Mouse (Mus musculus) c-Kit-negative CD71-positive TER-119-positive erythroid progenitor cells, embryonic 14.5 days (primary cell): ENCODE results near the gene Ppp1r18.

Experiments used
- DNase-seq: peaks from one replicate; pipeline ENCODE4 v3.0.0-alpha.2; 2013; ENCODE audit warnings: low read depth, low spot score

Gene Ppp1r18

DNA sequence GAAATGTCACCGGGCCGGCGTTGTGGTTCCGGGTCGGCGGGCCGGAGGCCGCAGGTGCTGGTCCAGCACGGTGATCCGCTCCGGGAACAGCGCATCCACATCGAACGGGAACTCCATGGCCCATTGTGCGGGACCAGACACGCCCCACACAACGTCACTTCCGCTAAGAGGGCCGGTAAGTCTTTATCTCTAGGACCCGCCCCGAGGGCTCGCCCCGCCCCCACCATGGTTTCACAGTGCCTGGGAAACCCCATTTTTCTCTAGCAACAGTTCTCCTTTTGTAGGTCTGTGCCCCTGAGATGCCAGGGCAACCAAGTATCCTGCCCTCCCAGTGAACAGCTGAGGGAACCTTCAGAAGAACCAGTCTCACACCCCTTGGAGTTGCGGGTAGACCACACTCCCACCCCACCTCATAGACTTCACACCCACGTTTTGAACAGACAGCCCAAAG lies 44.6 kb downstream of the Ppp1r18 start, which contains the start of gene Atat1:
TSS of gene Atat1 (minus strand) at position 157 of the 451 bp plus-strand sequence.
- peak; percentile 91 for DNase-seq

DNA sequence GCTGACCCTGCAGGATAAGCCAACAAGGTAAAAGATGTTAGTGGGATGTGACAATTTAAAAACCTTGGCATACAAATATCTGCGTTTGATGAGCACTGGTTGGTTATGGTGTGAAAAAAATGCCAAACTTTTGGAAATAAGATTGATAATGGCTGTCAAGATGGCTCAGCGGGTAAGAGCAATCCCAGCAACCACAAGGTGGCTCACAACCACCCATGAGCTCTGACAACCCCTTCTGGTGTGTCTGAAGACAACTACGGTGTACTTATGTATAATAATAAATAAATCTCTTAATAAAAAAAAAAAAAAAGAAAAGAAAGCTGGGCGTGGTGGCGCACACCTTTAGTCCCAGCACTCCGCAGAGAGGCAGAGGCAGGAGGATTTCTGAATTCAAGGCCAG lies 49.6 kb downstream of the Ppp1r18 start:
- DNase-seq = no peak

DNA sequence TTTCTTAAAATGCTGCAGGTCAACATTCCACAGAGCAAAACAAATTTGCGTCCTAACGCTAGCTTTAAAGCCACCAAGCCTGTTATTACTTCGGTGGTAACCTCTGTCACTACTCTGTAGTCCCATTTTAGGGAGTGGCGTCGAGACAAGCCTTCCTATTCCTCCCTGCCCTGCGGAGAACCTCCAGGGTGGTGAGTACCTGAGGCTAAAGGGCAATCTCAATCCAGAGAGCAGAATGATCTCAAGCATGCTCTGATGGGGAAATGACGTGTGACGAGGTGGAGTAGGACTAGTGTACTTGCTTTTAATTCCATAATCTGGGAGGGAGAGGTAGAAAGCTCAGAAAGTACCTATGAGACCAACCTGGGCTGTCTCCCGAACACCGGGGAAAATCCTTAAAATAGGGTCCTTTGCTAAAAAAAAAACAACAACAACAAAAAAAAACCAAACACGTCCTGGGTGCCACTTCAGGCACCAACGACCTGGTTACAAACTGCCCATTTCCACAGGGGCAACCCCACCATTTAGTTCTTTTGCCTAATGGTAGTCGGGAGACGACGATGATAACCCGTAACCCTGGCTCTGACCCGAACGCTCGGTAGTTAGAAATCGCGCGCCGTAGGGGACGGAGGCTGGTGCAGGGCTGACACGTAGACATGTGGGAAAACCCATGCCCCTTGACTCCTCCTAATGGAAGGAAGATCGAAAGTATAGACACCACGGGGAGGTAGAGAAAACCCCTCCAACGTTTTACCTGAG lies 50.3 kb downstream of the Ppp1r18 start:
- DNase-seq = no peak

DNA sequence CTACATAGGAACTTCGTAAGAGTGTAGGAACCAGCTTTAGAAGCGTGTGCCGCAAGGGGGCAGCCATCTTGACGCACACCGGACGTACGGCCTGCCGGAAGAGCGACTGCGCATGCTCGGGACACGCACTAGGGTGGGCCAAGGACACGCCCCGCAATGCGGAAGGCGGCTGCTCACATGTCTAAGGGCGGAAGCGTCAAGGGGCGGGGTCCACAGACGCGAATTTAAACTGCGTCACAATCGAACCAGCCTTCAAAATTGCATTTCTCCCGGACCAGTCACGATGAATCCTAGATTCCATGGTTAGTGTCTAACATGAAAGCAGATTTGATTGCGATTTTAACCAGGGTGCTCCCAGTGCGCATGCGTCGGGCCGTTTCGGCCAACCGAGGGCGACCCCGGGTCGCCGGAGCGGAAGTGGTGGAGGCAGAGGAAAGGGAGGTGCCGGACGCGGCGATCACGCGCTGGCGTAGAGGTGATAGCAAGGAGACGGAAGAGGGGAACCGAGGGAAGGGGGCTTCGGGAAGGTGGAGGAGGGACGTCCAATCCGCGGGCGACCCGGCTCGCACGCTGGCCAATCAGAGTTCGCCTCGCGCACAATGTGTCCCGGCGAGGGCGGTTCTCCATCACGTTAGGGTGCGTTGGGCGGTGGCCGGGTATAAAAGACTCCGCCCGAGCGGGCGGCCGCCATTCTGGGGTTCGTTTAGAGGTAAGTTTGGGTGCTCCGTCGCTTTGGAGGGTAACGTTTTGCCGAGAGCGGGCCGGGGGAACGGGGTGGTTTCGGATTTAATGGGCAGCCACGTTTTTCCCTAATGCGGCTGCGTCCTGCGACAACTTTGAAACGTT lies 51.1 kb downstream of the Ppp1r18 start, which contains the start of the genes Mrps18b and Ppp1r10:
TSS of gene Mrps18b (minus strand) at position 93 of the 846 bp plus-strand sequence.
TSS of gene Ppp1r10 (plus strand) at position 138 of the 846 bp plus-strand sequence.
- peak; percentile 96 for DNase-seq

DNA sequence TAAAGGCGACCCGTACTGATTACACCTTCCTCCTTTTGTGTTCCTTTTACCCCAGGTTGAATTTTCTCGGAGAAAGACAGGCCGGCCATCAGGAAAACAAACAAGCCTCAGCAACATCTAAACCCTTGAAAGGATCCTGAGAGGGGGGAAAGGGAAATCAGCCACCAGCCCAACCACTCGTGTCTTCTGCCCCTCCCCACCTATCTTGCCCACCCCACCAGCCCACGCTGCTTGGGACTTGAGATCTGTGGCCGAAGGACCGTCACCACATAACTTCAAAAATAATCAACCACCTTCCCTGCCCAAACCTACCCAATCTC lies 51.7 kb downstream of the Ppp1r18 start:
- no peak for DNase-seq

DNA sequence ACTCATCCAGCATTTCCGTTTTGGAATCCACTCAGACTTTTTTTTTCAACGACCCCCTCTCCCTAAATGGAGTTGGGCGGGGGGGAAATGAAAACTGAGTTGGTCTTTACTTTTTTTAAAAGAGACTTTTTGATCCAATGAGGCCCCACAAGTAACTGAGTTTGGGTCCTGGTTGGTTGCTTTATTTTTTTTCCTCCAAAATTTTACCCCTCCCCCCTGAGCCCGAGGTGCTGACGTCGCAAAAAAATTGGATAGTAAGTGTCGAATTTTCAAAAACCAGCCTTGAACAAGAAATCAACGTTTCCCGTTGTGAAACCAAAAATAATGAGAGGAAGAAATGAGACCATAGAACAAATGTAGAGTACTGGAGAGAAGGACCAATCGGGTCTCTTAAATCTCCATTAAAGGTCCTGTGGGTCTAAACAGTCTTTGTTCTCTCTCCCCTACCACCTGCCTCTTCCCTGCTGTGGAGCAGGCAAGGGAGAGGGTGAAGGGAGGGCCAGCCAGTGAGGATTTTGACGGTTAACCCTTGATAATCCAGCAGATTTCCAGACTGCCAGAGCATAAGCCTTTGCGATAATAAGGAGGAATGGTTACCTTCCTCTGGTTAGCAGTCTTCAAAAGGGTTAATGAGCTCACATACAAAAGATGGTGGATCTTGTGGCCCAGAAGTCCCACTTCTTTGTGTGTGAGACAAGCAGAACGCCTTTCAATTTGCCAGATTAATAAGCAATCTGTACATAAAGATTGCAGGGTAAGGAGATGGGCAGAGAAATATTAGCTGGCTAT lies 52.3 kb downstream of the Ppp1r18 start:
- DNase-seq = peak; percentile 58

DNA sequence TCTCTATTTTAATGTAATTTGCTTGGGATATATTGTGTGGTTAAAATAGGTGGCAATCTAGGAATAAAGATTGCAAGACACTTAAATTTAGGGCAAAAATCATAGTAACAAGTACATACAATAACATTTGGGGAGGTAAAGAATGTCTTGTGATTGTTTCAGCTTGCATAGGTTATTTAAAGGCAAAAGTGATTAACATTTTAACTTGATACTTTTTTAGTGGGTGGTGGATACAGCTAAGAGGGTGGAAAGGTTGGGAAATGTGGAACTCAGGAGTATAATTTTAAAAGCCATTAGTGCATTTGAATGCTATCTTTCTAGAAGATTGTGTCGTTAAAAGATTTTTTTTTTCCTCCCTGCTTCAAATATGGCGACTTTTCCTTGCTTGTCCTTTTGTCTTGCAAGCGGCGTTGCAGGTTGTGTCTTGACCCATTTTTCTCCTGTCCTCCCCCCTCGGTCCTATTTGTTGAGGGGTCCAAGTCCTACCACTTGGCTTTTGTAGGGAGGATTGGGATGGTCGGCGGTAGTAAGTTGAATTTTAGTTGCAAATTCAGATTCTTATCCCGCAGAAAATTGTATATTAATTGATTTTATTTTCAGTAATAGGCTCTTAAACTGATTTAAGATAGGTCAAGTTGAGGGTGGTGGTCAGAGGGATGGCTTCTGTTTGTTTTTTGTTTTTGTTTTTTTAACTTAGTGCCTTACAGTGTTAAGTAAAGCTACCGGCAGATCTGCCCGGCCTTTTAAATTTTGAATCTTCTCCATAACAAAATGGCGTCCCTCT lies 53.1 kb downstream of the Ppp1r18 start:
- no peak for DNase-seq

DNA sequence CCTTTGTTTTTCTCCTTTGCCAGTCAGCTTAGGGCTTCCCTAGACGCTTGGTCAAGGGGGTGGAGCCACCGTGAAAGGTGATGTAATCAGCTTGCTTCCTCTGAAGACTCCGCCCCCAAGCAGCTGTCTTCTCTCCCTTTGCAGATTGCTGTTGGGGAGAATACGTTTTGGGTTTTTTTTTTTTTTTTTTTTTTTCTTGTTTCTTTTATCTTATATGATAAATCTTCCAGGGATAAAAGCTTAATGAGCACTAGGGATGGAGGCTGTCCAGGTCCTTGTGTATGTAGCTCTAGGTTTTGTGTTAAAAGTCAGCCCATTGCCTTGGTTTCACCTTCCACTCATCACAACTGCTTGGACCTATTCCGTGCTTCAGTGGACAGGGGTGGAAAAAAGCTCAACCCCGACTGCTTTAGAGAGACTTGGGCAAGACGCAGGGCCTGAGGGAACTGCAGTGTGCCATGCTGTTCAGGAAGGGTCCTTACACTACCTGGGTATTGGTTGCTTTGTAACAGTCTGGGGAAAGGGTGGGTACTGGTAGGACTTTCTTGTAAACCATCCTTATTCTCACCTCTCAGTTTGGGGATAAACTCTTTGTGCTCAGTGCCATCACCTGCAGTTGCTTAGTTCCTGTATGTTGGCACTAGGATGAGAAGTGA lies 53.8 kb downstream of the Ppp1r18 start:
- DNase-seq = peak; percentile 98

DNA sequence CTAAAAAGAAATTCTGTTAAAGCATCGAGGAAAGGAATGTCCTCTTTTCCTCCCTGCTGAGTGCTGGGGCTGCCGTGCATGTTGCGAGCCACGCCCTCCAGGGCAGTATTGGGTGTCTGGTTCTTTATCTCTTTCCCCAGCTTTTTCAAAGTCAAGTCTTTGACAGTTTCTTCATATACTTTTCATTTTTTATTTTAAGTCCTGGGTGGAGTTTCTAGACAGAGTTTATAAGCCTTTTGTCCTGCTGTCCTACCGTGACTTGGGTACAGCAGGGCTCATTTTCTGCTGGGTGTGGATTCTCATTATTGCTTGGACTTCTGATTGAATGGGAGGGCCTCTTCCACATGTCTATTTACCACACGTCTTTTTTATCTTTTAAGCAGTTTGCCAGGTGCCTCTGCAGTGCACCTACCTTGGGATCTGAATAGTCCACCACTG lies 54.5 kb downstream of the Ppp1r18 start:
- peak; percentile 69 for DNase-seq

DNA sequence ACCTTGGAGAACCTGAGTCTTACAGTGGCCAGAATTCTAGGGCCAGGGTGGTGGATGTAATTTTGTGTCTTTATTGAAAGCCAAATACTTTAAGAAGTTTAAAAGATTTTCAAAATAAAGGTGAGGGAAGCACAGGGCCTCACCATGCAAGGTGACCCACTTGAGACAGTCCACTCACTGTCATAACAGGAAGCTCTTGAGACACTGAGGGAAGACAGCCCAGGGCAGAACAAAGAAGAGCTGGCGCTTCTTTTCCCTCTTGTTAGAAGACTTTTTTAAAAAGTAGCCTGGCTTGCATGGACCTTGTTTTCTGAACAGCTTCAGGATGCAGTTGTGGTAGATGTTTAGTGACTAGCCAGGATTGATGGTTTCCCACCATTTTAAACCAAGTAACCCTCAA lies 55.0 kb downstream of the Ppp1r18 start:
- DNase-seq = no peak

DNA sequence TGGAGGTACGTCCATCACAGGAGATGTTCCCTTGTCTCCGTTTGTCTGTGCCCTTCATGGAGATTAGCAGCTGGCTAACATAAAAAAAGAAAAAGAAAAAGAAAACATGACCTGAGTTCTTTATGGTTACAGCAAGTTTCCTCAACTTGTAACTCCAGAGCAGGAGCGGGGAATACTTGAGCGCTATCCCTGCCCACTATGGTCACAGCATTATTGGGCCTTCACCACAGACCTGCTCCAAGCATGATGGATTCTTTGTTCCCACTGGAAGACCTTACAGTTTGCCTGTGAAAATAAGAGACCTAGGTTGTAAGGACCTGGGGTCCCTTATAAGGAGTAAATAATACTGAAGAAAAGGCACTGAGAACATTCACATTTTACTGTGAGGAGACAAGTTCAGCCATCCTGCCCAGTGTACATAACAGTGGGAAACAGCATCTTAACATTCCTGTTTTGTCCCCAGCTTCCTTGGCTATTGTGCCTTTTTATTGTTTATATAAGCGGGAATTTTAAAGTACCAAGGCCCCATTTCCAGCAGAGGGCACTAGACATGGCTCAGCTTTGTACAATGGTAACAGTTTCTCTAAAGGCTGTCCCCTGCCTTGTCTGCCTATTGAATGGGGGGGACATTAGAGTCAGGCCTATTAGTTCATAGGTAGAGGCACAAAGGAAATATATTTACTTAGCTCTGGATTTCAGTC lies 55.6 kb downstream of the Ppp1r18 start:
- no peak for DNase-seq

DNA sequence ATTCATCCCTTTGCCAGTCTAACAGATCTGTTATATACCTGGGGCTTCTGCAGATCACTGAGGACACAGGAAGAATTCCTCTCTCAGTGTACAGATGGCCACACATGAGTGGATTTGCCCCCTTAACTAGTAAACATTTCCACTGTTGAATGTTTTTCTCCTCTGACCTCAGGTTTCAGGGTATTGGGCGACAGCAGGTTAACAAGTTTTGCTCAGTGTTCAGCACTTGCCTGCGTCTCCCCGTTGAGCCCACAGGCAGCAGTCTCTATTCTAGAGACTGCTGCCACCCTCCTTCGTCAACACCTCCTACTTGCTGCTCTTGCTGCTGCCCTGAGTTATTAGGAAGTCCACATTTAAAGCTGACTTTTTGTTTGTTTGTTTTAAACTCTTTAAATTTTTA lies 56.3 kb downstream of the Ppp1r18 start:
- no peak for DNase-seq

DNA sequence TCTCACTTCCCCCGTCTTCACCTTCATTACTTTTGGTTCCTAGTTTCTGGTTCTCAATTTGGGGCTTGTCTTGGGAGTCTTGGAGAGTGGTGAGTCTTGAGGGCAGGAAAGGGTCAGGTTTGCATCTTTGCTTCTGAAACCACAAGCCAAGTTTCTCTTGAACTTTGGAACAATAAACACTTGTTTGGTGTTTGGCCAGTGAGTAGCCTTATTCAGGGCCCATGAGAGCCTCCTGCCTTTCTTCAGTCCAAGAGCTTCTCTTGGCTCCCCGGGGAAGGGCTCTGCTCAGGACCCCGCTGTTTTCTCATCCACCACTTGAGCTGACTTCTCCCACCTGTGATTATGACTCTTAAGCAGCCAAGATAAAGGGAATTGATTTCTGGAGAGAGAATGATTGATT lies 57.2 kb downstream of the Ppp1r18 start:
- DNase-seq = no peak

DNA sequence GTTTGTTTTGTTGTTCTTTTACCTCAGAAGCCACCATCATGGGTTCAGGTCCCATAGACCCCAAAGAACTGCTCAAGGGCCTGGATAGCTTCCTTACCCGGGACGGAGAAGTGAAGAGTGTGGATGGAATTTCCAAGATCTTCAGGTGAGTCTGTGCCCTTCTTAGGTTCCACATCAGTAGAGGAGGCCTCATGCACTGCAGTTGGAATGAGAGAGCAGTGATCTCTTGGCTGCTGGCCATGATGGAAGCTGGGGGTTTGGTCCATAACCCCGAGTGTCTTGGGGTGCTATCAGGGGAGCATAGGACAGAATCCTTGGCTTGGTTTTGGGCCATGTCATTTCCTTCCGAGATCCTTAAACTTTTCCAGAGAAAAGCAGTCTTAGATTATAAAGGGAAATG lies 57.9 kb downstream of the Ppp1r18 start:
- DNase-seq = no peak
